Mouse (Mus musculus): ENCODE data around the gene Ssh1. TPM values are rescaled to one million over a fixed set of nuclear protein-coding genes. Genes with fewer than 3 reads are reported as not detected.
A peak's percentile ranks its signal among the peaks of the same experiment; 100 is the strongest.

The Ssh1 gene
- 12.1 and 12.5 TPM in 2 replicates for polyA plus RNA-seq (2012; rRNA removed)

GRCm38 (mm10) chr5:113993487-113994465, at the start of gene Ssh1:
Gene Ssh1 (minus strand): TSS chr5:113993894.
- DNase-seq (ENCODE audit: extremely low spot score in 1 of 2, low spot score in 1 of 2), result peak in 1 of 2 experiments; percentile 87

GRCm38 (mm10) chr5:114041327-114041930, 47.7 kb upstream of the Ssh1 start:
- DNase-seq (ENCODE audit: extremely low spot score in 1 of 2, low spot score in 1 of 2), result no peak

GRCm38 (mm10) chr5:114040911-114041310, 47.2 kb upstream of the Ssh1 start:
- no peak for DNase-seq (ENCODE audit: extremely low spot score in 1 of 2, low spot score in 1 of 2)

GRCm38 (mm10) chr5:114040508-114040907, 46.8 kb upstream of the Ssh1 start:
- DNase-seq (ENCODE audit: extremely low spot score in 1 of 2, low spot score in 1 of 2), result no peak

GRCm38 (mm10) chr5:114035111-114035510, 41.4 kb upstream of the Ssh1 start:
- no peak for DNase-seq (ENCODE audit: extremely low spot score in 1 of 2, low spot score in 1 of 2)

GRCm38 (mm10) chr5:114034393-114034792, 40.7 kb upstream of the Ssh1 start:
- no peak for DNase-seq (ENCODE audit: extremely low spot score in 1 of 2, low spot score in 1 of 2)

- DNase-seq (ENCODE audit: extremely low spot score in 1 of 2, low spot score in 1 of 2), result no peak
These were observed 38.6 kb upstream of the Ssh1 start for GRCm38 (mm10) chr5:114032161-114032763.

- no peak for DNase-seq (ENCODE audit: extremely low spot score in 1 of 2, low spot score in 1 of 2)
These were observed 37.0 kb upstream of the Ssh1 start for GRCm38 (mm10) chr5:114030652-114031051.

GRCm38 (mm10) chr5:114028111-114028510, 34.4 kb upstream of the Ssh1 start:
- no peak for DNase-seq (ENCODE audit: extremely low spot score in 1 of 2, low spot score in 1 of 2)

- no peak for DNase-seq (ENCODE audit: extremely low spot score in 1 of 2, low spot score in 1 of 2)
These were observed 33.7 kb upstream of the Ssh1 start for GRCm38 (mm10) chr5:114027217-114027944.

- no peak for DNase-seq (ENCODE audit: extremely low spot score in 1 of 2, low spot score in 1 of 2)
These were observed 31.2 kb upstream of the Ssh1 start for GRCm38 (mm10) chr5:114024885-114025284.

- no peak for DNase-seq (ENCODE audit: extremely low spot score in 1 of 2, low spot score in 1 of 2)
These were observed 30.7 kb upstream of the Ssh1 start for GRCm38 (mm10) chr5:114024390-114024789.

GRCm38 (mm10) chr5:114015121-114015520, 21.4 kb upstream of the Ssh1 start:
- DNase-seq (ENCODE audit: extremely low spot score in 1 of 2, low spot score in 1 of 2), result no peak

GRCm38 (mm10) chr5:114009049-114009448, 15.4 kb upstream of the Ssh1 start:
- DNase-seq (ENCODE audit: extremely low spot score in 1 of 2, low spot score in 1 of 2), result no peak

- DNase-seq (ENCODE audit: extremely low spot score in 1 of 2, low spot score in 1 of 2), result no peak
These were observed 14.2 kb upstream of the Ssh1 start for GRCm38 (mm10) chr5:114007753-114008453.

- no peak for DNase-seq (ENCODE audit: extremely low spot score in 1 of 2, low spot score in 1 of 2)
These were observed 13.3 kb upstream of the Ssh1 start for GRCm38 (mm10) chr5:114006974-114007373.

GRCm38 (mm10) chr5:114005100-114005499, 11.4 kb upstream of the Ssh1 start:
- no peak for DNase-seq (ENCODE audit: extremely low spot score in 1 of 2, low spot score in 1 of 2)

- no peak for DNase-seq (ENCODE audit: extremely low spot score in 1 of 2, low spot score in 1 of 2)
These were observed 10.9 kb upstream of the Ssh1 start for GRCm38 (mm10) chr5:114004573-114004972.

- no peak for DNase-seq (ENCODE audit: extremely low spot score in 1 of 2, low spot score in 1 of 2)
These were observed 9.8 kb upstream of the Ssh1 start, which contains the start of gene Dao for GRCm38 (mm10) chr5:114003542-114003941. Gene Dao (plus strand): TSS chr5:114003703.

GRCm38 (mm10) chr5:113999382-113999781, 5.7 kb upstream of the Ssh1 start:
- DNase-seq (ENCODE audit: extremely low spot score in 1 of 2, low spot score in 1 of 2), result no peak
